Mouse (Mus musculus): ENCODE results near the gene Ppp1r9a. TPM values are rescaled to one million over a fixed set of nuclear protein-coding genes. Genes with fewer than 3 reads are reported as not detected.

The Ppp1r9a gene
- polyA plus RNA-seq, 2 experiments, result 18.9 to 33.8 TPM

- Histone ChIP-seq H3K9ac (ENCODE audit: low read depth, low read length, severe bottlenecking) (no peak overlapping the region), H3K27ac (replicated peaks; ENCODE audit: low read depth, low read length) (no peak overlapping the region), H3K4me1 (ENCODE audit: control insufficient read depth, insufficient read depth, low read length) (peaks cover 12% of the 10 kb centered on the region), H3K27me3 (ENCODE audit: control insufficient read depth, insufficient read depth, low read length) (no peaks in the 10 kb centered on the region), H3K36me3 (ENCODE audit: control insufficient read depth, insufficient read depth, low read length) (no peaks in the 10 kb centered on the region), H3K9me3 (ENCODE audit: control insufficient read depth, low read length) (no peaks in the 10 kb centered on the region), H3K4me3 (replicated peaks; ENCODE audit: low read length) (no peak overlapping the region), H3K4me2 (replicated peaks; ENCODE audit: low read depth, low read length, severe bottlenecking) (no peak overlapping the region)
- TF ChIP-seq POLR2A (IDR thresholded peaks at IDR 0.05; ENCODE audit: borderline replicate concordance, extremely low read depth, insufficient read depth, insufficient read length), result no peak
- DNase-seq (ENCODE audit: low spot score) (no peak), ATAC-seq (ENCODE audit: low FRiP score, low read depth) (no peak)
- WGBS, result 30% methylated on average over 4 of the region's 4 CpGs
These were observed 181.2 kb downstream of the Ppp1r9a start for GRCm38 (mm10) chr6:5083957-5084356.

DNA sequence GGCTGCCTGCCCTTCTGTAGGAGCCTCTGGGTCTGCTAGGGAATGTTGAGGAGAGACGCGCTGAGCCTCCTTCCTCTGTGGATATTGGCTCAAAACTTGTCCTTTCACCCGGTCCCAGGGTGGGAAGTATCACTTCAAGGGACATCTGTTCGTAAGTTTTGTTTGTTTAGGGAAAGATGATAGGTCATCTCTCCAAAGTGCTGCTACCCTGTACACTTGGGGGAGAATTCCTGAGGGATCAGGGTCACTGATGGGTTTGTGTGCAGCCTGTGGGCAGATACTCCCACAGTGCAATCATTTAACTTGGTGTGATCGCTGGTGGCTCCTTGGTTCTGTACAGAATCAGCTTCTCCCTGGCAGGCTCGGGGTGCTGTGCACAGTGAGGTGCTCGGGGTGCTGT lies 189.2 kb downstream of the Ppp1r9a start:
- H3K27ac ChIP-seq (replicated peaks; ENCODE audit: low read depth, low read length), result no peak overlapping the region
- no peak for TF ChIP-seq POLR2A (IDR thresholded peaks at IDR 0.05; ENCODE audit: borderline replicate concordance, extremely low read depth, insufficient read depth, insufficient read length)
- no peaks in the 10 kb centered on the region for H3K9me3 ChIP-seq (ENCODE audit: control insufficient read depth, low read length)
- no peaks in the 10 kb centered on the region for H3K27me3 ChIP-seq (ENCODE audit: control insufficient read depth, insufficient read depth, low read length)
- no peak overlapping the region for H3K4me2 ChIP-seq (replicated peaks; ENCODE audit: low read depth, low read length, severe bottlenecking)
- H3K4me3 ChIP-seq (replicated peaks; ENCODE audit: low read length), result no peak overlapping the region
- DNase-seq (ENCODE audit: low spot score), result no peak
- WGBS, result 91% methylated on average over 7 of the region's 7 CpGs
- ATAC-seq (ENCODE audit: low FRiP score, low read depth), result no peak
- 0 out of 2 replicates have a peak, but pooled peaks cover 5% of the 10 kb centered on the region for H3K4me1 ChIP-seq (ENCODE audit: control insufficient read depth, insufficient read depth, low read length)
- H3K36me3 ChIP-seq (ENCODE audit: control insufficient read depth, insufficient read depth, low read length), result no peaks in the 10 kb centered on the region
- no peak overlapping the region for H3K9ac ChIP-seq (ENCODE audit: low read depth, low read length, severe bottlenecking)

- ATAC-seq (ENCODE audit: low FRiP score, low read depth) (no peak), DNase-seq (ENCODE audit: low spot score) (no peak)
- H3K4me2 ChIP-seq (replicated peaks; ENCODE audit: low read depth, low read length, severe bottlenecking), result no peak overlapping the region
- no peaks in the 10 kb centered on the region for H3K36me3 ChIP-seq (ENCODE audit: control insufficient read depth, insufficient read depth, low read length)
- peak overlapping the region; percentile 39; the same call in 1 of the 2 replicates for H3K27ac ChIP-seq (replicated peaks; ENCODE audit: low read depth, low read length)
- no peaks in the 10 kb centered on the region for H3K9me3 ChIP-seq (ENCODE audit: control insufficient read depth, low read length)
- 85% methylated on average over 4 of the region's 4 CpGs for WGBS
- H3K4me3 ChIP-seq (replicated peaks; ENCODE audit: low read length), result no peak overlapping the region
- no peak for TF ChIP-seq POLR2A (IDR thresholded peaks at IDR 0.05; ENCODE audit: borderline replicate concordance, extremely low read depth, insufficient read depth, insufficient read length)
- no peaks in the 10 kb centered on the region for H3K27me3 ChIP-seq (ENCODE audit: control insufficient read depth, insufficient read depth, low read length)
- H3K4me1 ChIP-seq (ENCODE audit: control insufficient read depth, insufficient read depth, low read length), result 0 out of 2 replicates have a peak, but pooled peaks cover 5% of the 10 kb centered on the region
- H3K9ac ChIP-seq (ENCODE audit: low read depth, low read length, severe bottlenecking), result no peak overlapping the region
These were observed 190.1 kb downstream of the Ppp1r9a start for GRCm38 (mm10) chr6:5092795-5093194.

DNA sequence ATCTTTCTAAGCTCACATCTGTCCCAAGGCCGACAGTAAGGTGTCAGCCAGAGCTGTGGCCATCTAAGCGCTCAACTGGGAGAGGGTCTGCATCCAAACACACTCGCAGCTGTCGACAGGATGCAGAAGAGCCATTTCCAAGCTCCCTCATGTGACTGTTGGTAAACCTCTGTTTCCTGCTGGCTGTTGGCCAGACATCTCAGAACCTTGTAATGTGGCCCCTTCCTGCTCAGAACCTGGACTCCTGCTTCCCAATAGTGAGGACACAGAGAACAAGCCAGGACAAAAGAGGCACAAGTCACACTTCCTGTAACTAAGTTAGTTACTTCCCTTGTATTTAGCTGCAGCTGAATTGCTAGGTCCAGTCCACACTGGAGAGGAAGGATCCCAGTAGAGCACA lies 190.8 kb downstream of the Ppp1r9a start:
- Histone ChIP-seq H3K27ac (replicated peaks; ENCODE audit: low read depth, low read length) (peak overlapping the region; percentile 39; the same call in 1 of the 2 replicates), H3K4me3 (replicated peaks; ENCODE audit: low read length) (no peak overlapping the region), H3K27me3 (ENCODE audit: control insufficient read depth, insufficient read depth, low read length) (no peaks in the 10 kb centered on the region), H3K9me3 (ENCODE audit: control insufficient read depth, low read length) (no peaks in the 10 kb centered on the region), H3K4me1 (ENCODE audit: control insufficient read depth, insufficient read depth, low read length) (0 out of 2 replicates have a peak, but pooled peaks cover 5% of the 10 kb centered on the region), H3K9ac (ENCODE audit: low read depth, low read length, severe bottlenecking) (no peak overlapping the region), H3K36me3 (ENCODE audit: control insufficient read depth, insufficient read depth, low read length) (no peaks in the 10 kb centered on the region), H3K4me2 (replicated peaks; ENCODE audit: low read depth, low read length, severe bottlenecking) (no peak overlapping the region)
- TF ChIP-seq POLR2A (IDR thresholded peaks at IDR 0.05; ENCODE audit: borderline replicate concordance, extremely low read depth, insufficient read depth, insufficient read length), result no peak
- ATAC-seq (ENCODE audit: low FRiP score, low read depth), result peak; percentile 69
- WGBS, result 49% methylated on average over 4 of the region's 4 CpGs
- DNase-seq (ENCODE audit: low spot score), result no peak

GRCm38 (mm10) chr6:5095365-5095973 lies 192.8 kb downstream of the Ppp1r9a start:
- Histone ChIP-seq H3K27ac (replicated peaks; ENCODE audit: low read depth, low read length) (no peak overlapping the region), H3K9me3 (ENCODE audit: control insufficient read depth, low read length) (no peaks in the 10 kb centered on the region), H3K4me3 (replicated peaks; ENCODE audit: low read length) (no peak overlapping the region), H3K9ac (ENCODE audit: low read depth, low read length, severe bottlenecking) (no peak overlapping the region), H3K27me3 (ENCODE audit: control insufficient read depth, insufficient read depth, low read length) (no peaks in the 10 kb centered on the region), H3K4me2 (replicated peaks; ENCODE audit: low read depth, low read length, severe bottlenecking) (no peak overlapping the region), H3K4me1 (ENCODE audit: control insufficient read depth, insufficient read depth, low read length) (peaks cover 14% of the 10 kb centered on the region), H3K36me3 (ENCODE audit: control insufficient read depth, insufficient read depth, low read length) (no peaks in the 10 kb centered on the region)
- no peak for TF ChIP-seq POLR2A (IDR thresholded peaks at IDR 0.05; ENCODE audit: borderline replicate concordance, extremely low read depth, insufficient read depth, insufficient read length)
- DNase-seq (ENCODE audit: low spot score), result peak; percentile 72
- peak; percentile 51; the same call in 1 of the 2 replicates for ATAC-seq (ENCODE audit: low FRiP score, low read depth)
- 69% methylated on average over 9 of the region's 9 CpGs for WGBS
